Mouse (Mus musculus) heart, embryonic 15.5 days (tissue): ENCODE measurements at regions not wholly inside any gene's neighbourhood (a gene's known extent, or its start where the extent isn't known, plus 50 kb on each side); places are given as distances from the start of the nearest gene placed in this dataset.
A peak's percentile ranks its signal among the peaks of the same experiment; 100 is the strongest.

Experiments used
- ATAC-seq: fragments of 200-750 bp; cut with Nextera tagmentation; replicated peaks from 2 replicates; pipeline ENCODE4 v1.8.0; 2017; ENCODE audit warnings: low read depth, moderate TSS enrichment; ENCODE audit not compliant: insufficient number of reproducible peaks, insufficient read depth, low FRiP score
- H3K27ac ChIP-seq: fragments of 300-500 bp; sonication (generic); 2 replicates; pipeline ENCODE4 v1.5.1; 2015; ENCODE audit warnings: mild to moderate bottlenecking, inconsistent platforms
- H3K27me3 ChIP-seq: fragments of 300-500 bp; sonication (generic); 2 replicates; pipeline ENCODE4 v1.6.1; 2015; ENCODE audit warnings: inconsistent platforms
- H3K36me3 ChIP-seq: fragments of 300-500 bp; sonication (generic); 2 replicates; pipeline ENCODE4 v1.6.1; 2015; ENCODE audit warnings: mild to moderate bottlenecking, inconsistent platforms
- H3K4me1 ChIP-seq: fragments of 300-500 bp; sonication (generic); replicated peaks from 2 replicates; pipeline ENCODE4 v1.6.1; 2015; ENCODE audit warnings: inconsistent platforms
- H3K4me2 ChIP-seq: fragments of 300-500 bp; sonication (generic); 2 replicates; pipeline ENCODE4 v1.6.1; 2015; ENCODE audit warnings: inconsistent platforms, mild to moderate bottlenecking, moderate library complexity
- H3K4me3 ChIP-seq: fragments of 300-500 bp; sonication (generic); 2 replicates; pipeline ENCODE4 v1.5.1; 2015; ENCODE audit warnings: mild to moderate bottlenecking, inconsistent platforms
- H3K9ac ChIP-seq: fragments of 300-500 bp; sonication (generic); 2 replicates; pipeline ENCODE4 v1.6.1; 2015; ENCODE audit warnings: mild to moderate bottlenecking, inconsistent platforms
- H3K9me3 ChIP-seq: fragments of 300-500 bp; sonication (generic); replicated peaks from 2 replicates; pipeline ENCODE4 v1.6.1; 2016; ENCODE audit warnings: inconsistent platforms
- WGBS: fragments of 180-500 bp; shearing (Covaris S2); methylation state at CpG from one replicate; pipeline ENCODE4 v1.1.7; 2015; ENCODE audit warnings: mixed read lengths; 5-methylcytosine and 5-hydroxymethylcytosine counted together

- Histone ChIP-seq H3K4me3 (no peak overlapping the region), H3K9me3 (no peaks in the 10 kb centered on the region), H3K9ac (no peak overlapping the region), H3K4me1 (no peaks in the 10 kb centered on the region), H3K4me2 (no peak overlapping the region), H3K36me3 (no peaks in the 10 kb centered on the region), H3K27ac (no peak overlapping the region), H3K27me3 (0 out of 2 replicates have a peak, but pooled peaks cover 5% of the 10 kb centered on the region)
- WGBS, result 86% methylated on average over 3 of the region's 3 CpGs
- no peak for ATAC-seq
Observed at GRCm38 (mm10) chr3:52650071-52650470, 367.0 kb downstream of the Cog6 start.

GRCm38 (mm10) chr3:52648836-52649500 is 368.1 kb downstream of the Cog6 start:
- Histone ChIP-seq H3K36me3 (no peaks in the 10 kb centered on the region), H3K4me1 (peaks cover 3% of the 10 kb centered on the region), H3K27me3 (no peaks in the 10 kb centered on the region), H3K4me3 (no peak overlapping the region), H3K9me3 (no peaks in the 10 kb centered on the region), H3K4me2 (no peak overlapping the region), H3K9ac (no peak overlapping the region), H3K27ac (no peak overlapping the region)
- ATAC-seq, result no peak
- 72% methylated on average over 4 of the region's 4 CpGs for WGBS

GRCm38 (mm10) chr3:52647900-52648299 is 369.1 kb downstream of the Cog6 start:
- no peaks in the 10 kb centered on the region for H3K27me3 ChIP-seq
- H3K27ac ChIP-seq, result no peak overlapping the region
- H3K36me3 ChIP-seq, result no peaks in the 10 kb centered on the region
- H3K9ac ChIP-seq, result no peak overlapping the region
- no peak overlapping the region for H3K4me3 ChIP-seq
- no peak overlapping the region for H3K4me2 ChIP-seq
- ATAC-seq, result no peak
- WGBS, result 81% methylated on average over 5 of the region's 5 CpGs
- H3K9me3 ChIP-seq, result no peaks in the 10 kb centered on the region
- peaks cover 5% of the 10 kb centered on the region for H3K4me1 ChIP-seq

- no peak overlapping the region for H3K9ac ChIP-seq
- H3K27me3 ChIP-seq, result no peaks in the 10 kb centered on the region
- no peak for ATAC-seq
- no peaks in the 10 kb centered on the region for H3K9me3 ChIP-seq
- H3K4me1 ChIP-seq, result peaks cover 5% of the 10 kb centered on the region
- 72% methylated on average over 10 of the region's 10 CpGs for WGBS
- H3K36me3 ChIP-seq, result no peaks in the 10 kb centered on the region
- H3K4me2 ChIP-seq, result no peak overlapping the region
- no peak overlapping the region for H3K27ac ChIP-seq
- H3K4me3 ChIP-seq, result no peak overlapping the region
Observed at GRCm38 (mm10) chr3:52647161-52647692, 369.8 kb downstream of the Cog6 start.

- Histone ChIP-seq H3K36me3 (no peaks in the 10 kb centered on the region), H3K9ac (no peak overlapping the region), H3K4me3 (no peak overlapping the region), H3K4me2 (no peak overlapping the region), H3K27me3 (no peaks in the 10 kb centered on the region), H3K4me1 (peaks cover 22% of the 10 kb centered on the region), H3K9me3 (no peaks in the 10 kb centered on the region), H3K27ac (no peak overlapping the region)
- WGBS, result 78% methylated on average over 12 of the region's 12 CpGs
- ATAC-seq, result no peak
Observed at GRCm38 (mm10) chr3:52645156-52645555, 371.9 kb downstream of the Cog6 start.

- no peak overlapping the region for H3K9ac ChIP-seq
- H3K4me2 ChIP-seq, result no peak overlapping the region
- H3K27ac ChIP-seq, result peak overlapping the region; percentile 34; the same call in 1 of the 2 replicates
- no peaks in the 10 kb centered on the region for H3K27me3 ChIP-seq
- H3K9me3 ChIP-seq, result no peaks in the 10 kb centered on the region
- WGBS, result 39% methylated on average over 16 of the region's 16 CpGs
- ATAC-seq, result no peak
- peaks cover 23% of the 10 kb centered on the region for H3K4me1 ChIP-seq
- no peak overlapping the region for H3K4me3 ChIP-seq
- no peaks in the 10 kb centered on the region for H3K36me3 ChIP-seq
Observed at GRCm38 (mm10) chr3:52644178-52645128, 372.6 kb downstream of the Cog6 start.

GRCm38 (mm10) chr3:52643796-52644177 is 373.2 kb downstream of the Cog6 start:
- Histone ChIP-seq H3K4me1 (peaks cover 23% of the 10 kb centered on the region), H3K9ac (no peak overlapping the region), H3K4me3 (no peak overlapping the region), H3K4me2 (no peak overlapping the region), H3K36me3 (no peaks in the 10 kb centered on the region), H3K27me3 (no peaks in the 10 kb centered on the region), H3K27ac (peak overlapping the region; percentile 34; the same call in 1 of the 2 replicates), H3K9me3 (no peaks in the 10 kb centered on the region)
- ATAC-seq, result no peak
- 82% methylated on average over 10 of the region's 10 CpGs for WGBS

GRCm38 (mm10) chr3:52643100-52643551 is 373.9 kb downstream of the Cog6 start:
- Histone ChIP-seq H3K36me3 (no peaks in the 10 kb centered on the region), H3K27ac (peak overlapping the region; percentile 3; the same call in 1 of the 2 replicates)

GRCm38 (mm10) chr3:52641226-52642181 is 373.4 kb downstream of the Foxo1 start:
- Histone ChIP-seq H3K4me1 (peaks cover 23% of the 10 kb centered on the region), H3K9me3 (no peaks in the 10 kb centered on the region), H3K4me2 (no peak overlapping the region), H3K36me3 (no peaks in the 10 kb centered on the region), H3K27ac (peak overlapping the region; percentile 43), H3K9ac (no peak overlapping the region), H3K4me3 (no peak overlapping the region), H3K27me3 (no peaks in the 10 kb centered on the region)
- WGBS, result 68% methylated on average over 10 of the region's 10 CpGs
- no peak for ATAC-seq

More at GRCm38 (mm10) chr3:52643100-52643551, 373.9 kb downstream of the Cog6 start:
- Histone ChIP-seq H3K9ac (no peak overlapping the region), H3K4me1 (peaks cover 23% of the 10 kb centered on the region), H3K9me3 (no peaks in the 10 kb centered on the region), H3K4me3 (no peak overlapping the region), H3K4me2 (no peak overlapping the region), H3K27me3 (no peaks in the 10 kb centered on the region)
- 77% methylated on average over 9 of the region's 9 CpGs for WGBS
- ATAC-seq, result no peak

- H3K9ac ChIP-seq, result no peak overlapping the region
- no peak overlapping the region for H3K4me2 ChIP-seq
- peaks cover 23% of the 10 kb centered on the region for H3K4me1 ChIP-seq
- H3K27me3 ChIP-seq, result no peaks in the 10 kb centered on the region
- peak overlapping the region; percentile 43 for H3K27ac ChIP-seq
- ATAC-seq, result peak; percentile 75
- WGBS, result 42% methylated on average over 16 of the region's 16 CpGs
- H3K9me3 ChIP-seq, result no peaks in the 10 kb centered on the region
- no peaks in the 10 kb centered on the region for H3K36me3 ChIP-seq
- H3K4me3 ChIP-seq, result no peak overlapping the region
Observed at GRCm38 (mm10) chr3:52640250-52641147, 372.4 kb downstream of the Foxo1 start.
